Mouse (Mus musculus) erythroblast, adult 5-6 weeks (primary cell): Measurements from ENCODE around the gene Cdyl2. TPM values are rescaled to one million over a fixed set of nuclear protein-coding genes. Genes with fewer than 3 reads are reported as not detected.

Source experiments
- ATAC-seq: replicated peaks from 2 replicates; pipeline ENCODE4 v1.8.0; 2016; ENCODE audit warnings: moderate number of reproducible peaks, mild to moderate bottlenecking, moderate TSS enrichment, inconsistent platforms; ENCODE audit not compliant: poor library complexity, low FRiP score, severe bottlenecking
- total RNA-seq, 2 experiments: library from RNA; stranded (forward) in 1 of 2; stranded (reverse) in 1 of 2; fragments of 150-400 nt in 1 of 2; fragments of 200-764, 138-1000 nt in 1 of 2; gene quantifications; 2 replicates each; pipeline versions ENCODE4 v1.2.3 to v1.2.4; 2015 to 2017; ENCODE audit warnings: low replicate concordance in 2 of 2

The Cdyl2 gene
- total RNA-seq, 2 experiments from 2014 or later: 2.1 to 3.6 TPM

DNA sequence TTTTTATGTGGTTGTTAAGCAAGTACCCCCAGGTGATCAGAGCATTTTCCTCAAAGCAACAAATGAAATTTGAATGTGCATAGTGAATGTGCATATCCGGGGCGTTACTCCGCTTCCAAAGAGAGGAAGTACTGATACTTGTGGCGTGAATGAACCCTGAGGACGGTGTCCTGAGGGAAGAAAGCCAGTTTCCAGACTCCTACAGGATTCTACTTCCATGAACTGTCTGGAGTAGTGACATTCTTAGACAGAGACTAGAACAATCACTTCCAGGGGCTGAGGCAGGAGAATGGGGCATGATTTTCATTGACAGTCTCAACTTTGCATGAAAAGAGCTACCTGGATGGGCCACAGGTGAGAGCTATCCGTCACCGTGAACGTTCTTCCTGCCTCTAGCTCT, 59.3 kb downstream of the Cdyl2 start:
- ATAC-seq: no peak

DNA sequence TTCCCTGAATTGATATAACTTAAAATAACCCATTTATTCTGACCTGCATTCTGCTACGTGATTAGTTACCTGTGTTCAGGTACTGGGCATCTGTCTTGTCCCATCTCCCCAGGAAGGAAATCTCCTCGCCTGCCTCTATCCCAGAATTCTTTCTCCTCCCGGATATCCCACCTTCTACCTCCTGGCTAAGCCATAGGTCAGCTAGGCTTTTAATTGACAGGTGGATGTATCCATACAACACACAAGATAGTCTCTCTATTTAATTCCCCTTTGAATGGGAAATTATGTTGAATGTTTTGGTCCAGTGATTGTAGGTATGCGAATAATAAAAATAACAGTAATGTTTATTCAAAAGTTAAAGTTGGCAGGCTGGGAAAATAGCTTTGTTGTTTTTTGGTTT, 59.7 kb downstream of the Cdyl2 start:
- no peak for ATAC-seq

DNA sequence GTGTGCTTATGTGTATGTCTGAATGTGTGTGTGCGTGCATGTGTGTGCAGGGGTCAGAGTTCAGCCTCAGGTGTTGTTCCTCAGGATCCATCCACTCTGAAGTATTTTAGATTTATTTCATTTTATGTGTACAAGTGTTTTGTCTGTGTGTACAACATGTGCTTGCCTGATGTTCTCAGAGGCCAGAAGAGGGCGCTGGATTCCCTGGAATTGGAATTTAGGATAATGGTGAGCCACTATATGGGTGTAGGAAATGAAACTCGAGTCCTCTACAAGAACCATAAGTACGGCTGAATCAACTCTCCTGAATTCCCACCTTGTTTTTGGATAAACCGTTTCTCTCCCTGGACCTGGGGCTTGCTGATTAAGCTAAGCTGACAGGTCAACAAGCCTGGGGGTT, 61.2 kb downstream of the Cdyl2 start:
- no peak for ATAC-seq

DNA sequence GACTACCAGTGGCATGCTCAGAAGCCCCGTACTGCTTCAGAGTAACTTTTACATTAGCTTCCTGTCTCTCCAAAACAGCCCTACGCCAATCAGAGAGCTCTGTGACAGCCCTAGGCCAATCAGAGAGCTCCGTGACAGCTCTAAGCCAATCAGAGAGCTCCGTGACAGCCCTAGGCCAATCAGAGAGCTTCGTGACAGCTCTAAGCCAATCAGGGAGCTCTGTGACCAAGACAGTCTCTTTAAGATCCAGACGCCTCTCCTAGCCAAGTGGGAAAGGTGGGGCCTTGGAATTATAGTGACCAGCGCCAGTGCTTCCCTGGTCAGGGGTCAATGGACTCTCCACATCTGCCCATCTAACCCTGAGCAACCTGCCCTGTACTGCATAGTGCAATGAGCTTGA, 62.2 kb downstream of the Cdyl2 start:
- no peak for ATAC-seq

DNA sequence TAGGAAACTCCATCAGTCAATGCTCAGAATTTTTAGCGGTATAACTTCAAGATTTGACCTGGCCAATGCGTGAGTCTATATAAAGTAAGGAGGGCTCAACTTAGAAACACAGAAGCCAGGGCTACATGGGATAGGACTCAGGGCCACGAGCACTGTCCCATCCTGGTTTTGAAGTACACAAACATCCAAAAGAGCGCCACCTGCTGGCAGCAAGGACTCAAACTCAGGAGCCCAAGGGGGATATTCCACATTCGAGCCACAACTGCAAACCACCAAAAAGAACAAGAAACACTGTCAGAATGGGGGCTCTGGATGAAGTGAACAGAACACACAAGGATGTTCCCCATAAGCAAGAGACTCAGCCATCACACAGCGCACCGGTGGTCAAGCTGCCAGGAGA, 63.8 kb downstream of the Cdyl2 start:
- no peak for ATAC-seq

DNA sequence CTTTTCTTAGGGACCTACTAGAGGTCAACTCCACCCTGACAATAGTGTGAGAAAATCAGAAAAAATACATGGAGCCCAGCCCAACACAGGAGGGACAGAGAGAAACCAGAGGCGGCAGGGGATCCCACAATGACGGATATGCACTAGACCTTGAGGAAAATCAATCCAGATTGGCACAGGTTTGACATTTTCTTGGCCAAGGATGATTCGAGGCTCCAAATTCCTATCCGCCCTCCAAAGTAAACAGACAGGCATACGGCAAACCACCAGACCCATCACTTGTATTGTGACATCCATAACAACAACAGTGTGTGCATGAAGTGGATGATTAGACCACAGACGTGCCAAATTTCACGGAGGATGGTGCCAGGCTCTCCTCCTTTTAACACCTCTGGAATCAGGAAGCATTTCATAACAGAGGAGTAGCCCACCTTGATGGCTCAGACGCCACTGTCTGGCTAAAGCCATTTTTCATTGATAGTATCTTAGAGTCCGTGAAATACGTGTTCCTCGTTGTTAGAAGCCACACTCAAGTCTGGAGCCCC, 65.9 kb downstream of the Cdyl2 start:
- ATAC-seq: no peak

DNA sequence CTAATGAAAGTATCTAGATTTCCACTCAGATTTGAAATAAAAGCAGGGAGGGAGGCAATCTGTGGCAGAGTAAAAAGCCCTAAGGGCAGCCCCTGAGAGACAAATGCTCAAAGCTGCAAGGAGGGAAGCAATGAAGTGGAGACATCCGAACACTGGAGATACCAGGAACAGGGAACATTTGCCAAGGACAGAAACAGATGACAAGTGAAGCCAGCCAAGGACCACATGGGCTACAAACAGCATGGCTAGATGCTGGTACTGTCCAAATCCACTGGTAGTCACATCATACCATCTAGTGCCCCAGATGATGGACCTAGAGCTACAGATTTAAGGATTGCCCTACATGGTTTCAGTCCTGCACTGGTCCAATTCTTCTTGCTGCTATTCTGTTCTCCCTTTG, 71.3 kb downstream of the Cdyl2 start:
- ATAC-seq: no peak

DNA sequence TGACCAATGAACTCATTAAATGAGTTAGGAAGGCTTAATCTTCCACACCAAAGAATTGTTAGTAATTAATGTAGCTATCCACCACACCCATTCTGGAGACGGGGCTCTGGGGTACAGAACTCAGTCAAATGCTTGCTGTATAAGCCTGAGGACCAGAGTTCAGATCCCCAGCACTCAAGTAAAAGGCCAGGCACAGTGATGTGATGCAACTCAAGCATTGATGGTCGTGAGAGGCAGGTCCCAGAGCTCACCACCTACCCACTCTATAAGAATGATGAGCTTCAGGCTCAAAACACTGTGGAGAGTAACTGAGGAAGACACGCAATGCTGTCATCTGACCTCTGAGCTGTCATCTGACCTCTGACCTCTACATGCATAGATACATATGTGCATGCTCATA, 76.0 kb downstream of the Cdyl2 start:
- ATAC-seq: no peak

DNA sequence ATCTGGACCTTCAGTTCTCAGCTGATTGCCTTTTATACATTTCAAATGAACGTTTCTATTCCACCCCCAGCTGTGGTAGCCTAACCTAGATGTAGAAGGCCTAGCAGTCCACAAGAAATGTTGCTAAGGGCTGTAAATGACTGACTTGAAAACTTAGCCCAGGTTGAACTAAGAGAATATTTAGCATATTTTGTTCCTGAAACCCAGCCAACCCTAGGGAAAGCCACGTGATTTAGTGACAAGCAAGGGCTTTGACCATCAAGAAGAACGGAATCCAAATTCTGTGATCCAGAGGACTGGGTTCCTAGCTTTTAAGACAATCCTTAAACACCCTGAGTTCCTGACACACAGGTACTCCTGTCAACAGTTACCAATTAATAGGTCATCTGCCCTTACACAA, 77.9 kb downstream of the Cdyl2 start:
- no peak for ATAC-seq

DNA sequence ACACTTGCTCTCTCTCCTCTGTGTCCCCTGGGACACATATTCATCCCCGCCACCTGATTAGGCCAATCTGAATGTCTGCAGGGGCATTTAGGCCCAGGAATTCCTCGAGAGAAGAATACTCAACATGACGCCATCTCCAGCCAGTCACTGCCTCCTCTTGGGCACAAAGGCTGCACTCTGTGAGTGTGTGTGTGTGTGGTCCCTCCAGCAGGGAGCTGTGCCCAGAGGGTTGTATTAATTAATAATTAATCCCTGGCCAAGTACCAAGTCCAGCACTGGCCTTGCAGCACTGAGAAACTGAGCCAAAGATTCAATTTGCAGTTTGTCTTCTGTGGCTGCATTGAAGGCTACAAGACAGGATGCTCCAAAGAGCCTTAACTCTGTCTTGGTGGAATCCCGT, 79.8 kb downstream of the Cdyl2 start:
- no peak for ATAC-seq

DNA sequence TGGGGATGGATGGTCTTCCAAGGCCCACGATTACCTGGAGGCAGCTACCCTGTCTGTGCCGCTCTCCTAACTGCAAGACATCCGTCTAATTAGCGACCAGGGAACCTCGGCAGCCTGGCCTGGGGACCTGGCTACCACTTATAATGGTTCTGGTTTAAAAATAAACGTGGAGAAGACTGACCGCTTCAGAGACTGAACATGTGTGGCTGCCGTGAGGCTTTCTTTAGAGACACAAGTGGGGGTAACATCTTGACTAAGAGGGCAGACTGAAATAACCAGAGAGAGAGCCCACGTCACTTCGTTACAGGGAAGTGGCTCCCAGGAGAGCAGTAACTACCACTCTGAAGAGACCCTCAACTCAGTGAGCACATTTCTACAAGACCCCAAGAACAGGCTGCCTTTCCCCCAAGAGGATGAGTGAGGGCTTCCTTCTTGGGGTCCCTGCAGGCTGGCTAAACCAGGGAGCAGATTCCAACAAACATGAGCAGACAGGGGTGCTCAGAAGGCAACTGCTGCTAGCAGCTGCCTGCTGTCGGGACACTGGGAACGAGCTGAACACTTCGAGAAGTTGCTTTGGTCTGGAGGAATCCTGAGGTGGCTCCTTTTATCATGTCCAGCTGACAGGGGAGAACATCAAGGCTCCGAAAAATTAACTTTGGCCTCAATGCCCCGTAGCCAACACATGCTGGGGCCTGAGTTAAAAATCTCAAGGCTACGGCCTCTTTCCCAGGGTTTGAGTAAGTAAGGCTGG, 82.6 kb downstream of the Cdyl2 start:
- no peak for ATAC-seq

DNA sequence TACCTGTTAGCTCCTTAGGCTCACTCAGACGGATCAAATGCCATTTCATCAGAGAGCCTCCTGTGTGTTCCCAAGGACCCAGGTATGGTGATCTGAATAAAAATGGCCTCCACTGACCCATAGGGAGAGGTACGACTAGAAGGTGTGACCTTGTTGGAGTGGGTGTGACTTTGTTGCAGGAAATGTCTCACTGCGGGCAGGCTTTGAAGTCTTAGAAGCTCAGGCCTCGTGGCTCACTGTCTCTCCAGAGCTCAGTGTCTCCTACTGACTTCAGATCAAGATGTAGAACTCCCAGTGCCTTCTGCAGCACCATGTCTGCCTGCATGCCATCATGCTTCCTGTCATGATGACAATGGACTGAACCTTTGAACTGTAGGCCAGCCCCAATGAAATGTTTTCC, 87.4 kb downstream of the Cdyl2 start:
- ATAC-seq: no peak

DNA sequence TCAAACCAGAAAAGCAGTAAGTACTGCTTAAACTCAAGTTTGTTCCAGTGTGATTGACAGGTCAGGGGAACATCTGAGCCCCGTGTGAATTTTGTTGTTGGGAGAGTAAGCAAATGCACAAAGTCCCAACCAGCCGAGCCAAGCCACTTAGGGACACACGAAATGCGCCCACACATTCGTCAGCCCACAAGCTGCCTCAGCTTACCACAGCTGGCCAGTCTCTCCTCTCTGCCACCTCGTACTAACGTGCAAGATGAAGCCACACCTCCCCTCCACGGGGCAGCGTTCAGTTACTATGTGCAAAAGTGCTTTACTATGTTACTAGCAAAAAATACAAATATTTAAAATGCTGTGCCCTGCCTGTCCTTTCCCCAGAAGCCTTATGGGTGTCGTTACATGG, 91.9 kb downstream of the Cdyl2 start:
- no peak for ATAC-seq

DNA sequence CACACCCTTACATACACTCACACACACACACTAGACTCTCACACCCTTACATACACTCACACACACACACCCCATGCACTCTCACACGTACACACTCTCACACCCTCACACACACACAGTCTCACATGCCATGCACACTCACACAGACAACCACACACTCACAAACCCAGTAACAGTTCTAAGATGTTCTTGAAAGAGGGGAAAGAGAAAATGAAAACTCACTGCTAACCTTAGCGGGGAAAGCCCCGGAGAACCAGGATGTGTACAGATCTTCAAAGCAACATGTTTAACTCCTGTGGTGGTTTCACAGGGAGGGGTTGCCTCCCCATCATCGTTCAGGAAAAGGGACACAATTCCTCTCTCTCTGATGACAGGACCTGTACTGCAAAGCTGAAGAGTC, 94.8 kb downstream of the Cdyl2 start:
- no peak for ATAC-seq

DNA sequence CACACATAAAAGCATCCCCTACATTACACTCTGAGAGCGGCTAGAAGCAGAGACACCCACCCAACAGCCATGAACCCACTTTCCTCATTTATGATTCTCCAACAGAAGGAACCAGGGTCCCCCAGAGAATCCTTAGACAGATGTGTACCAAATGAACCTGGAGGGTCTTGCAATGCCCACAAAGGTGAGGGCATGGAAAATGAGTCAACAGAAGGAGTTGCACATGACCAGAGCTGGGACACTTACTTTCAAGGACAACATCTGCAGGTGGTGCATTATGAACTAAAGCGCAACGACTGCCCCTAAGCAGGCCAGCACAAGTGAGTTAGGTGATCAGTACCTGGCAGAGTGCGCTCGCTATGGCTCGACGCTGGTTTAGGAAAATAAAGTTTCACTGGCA, 95.6 kb downstream of the Cdyl2 start:
- ATAC-seq: no peak

DNA sequence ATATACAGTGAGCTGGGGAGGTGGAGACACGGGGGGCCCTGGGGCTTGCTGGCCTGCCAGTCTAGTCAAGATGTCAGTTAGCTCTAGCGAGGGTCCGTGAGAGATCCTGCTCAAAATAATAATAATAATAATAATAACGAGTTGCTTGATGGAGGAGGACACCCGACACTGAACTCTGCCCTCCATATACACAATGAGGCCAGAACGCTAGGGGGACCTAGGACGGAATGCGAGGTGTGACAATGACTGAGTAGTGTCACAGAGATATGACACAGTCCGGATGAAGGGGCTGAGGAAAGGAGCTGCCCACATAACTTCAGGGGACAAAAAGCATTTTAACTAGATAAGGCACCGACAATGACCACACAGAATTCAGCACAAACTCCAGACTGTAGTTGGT, 96.4 kb downstream of the Cdyl2 start:
- ATAC-seq: no peak

DNA sequence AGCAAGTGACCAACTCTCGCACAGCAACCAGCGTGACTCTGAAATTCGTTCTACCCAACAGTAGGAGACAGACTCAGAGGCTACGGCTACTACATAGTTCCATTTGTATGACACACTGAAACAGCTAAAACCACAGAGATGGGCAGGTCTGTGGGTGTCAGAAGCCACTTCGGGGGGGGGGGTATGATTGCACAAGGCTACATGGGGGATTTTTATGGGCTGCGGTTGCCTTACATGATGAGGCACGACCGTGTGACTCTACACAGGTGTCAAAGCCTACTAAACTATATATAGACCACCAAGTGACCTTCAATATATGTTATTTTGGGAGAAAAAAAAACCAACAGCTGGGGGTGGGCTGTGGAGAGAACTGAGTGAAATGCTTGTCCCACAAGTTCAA, 96.8 kb downstream of the Cdyl2 start:
- no peak for ATAC-seq

DNA sequence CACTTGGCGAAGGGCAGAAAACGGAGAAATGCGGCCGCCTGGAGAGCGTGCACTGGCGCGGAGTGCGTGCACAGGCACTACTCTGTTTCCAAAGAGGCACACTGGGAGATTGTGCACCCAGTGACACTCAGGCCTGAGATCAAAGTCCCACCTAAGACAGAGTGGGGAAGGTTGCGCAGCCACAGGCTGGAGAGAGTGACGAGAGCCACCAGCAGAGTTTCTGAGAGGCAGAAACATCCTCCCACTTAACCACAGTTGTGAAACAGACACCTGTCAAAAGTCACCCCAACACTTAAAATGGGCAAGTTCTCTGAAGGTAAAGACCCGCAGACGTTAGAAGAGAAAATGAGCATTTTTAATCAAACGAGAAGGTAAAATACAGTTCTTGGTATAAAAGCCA, 97.5 kb downstream of the Cdyl2 start:
- ATAC-seq: no peak

DNA sequence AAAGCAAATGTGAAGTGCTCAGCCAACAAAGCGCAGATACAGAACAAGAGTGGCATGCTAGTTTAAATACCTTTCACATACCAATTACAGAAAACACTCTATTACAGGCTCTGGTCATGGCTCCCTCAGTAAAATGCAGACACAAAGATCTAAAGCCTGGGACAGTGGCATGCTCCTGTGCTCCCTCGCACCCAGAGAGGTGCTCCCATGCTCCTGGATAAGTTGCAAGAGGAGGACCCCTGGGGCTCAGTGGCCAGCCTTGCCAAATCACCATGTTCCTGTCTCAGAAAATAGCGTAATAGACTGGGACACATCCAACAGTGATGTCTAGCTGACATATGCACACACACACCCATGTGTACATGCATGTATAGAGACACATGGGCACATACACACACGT, 98.4 kb downstream of the Cdyl2 start:
- ATAC-seq: no peak

DNA sequence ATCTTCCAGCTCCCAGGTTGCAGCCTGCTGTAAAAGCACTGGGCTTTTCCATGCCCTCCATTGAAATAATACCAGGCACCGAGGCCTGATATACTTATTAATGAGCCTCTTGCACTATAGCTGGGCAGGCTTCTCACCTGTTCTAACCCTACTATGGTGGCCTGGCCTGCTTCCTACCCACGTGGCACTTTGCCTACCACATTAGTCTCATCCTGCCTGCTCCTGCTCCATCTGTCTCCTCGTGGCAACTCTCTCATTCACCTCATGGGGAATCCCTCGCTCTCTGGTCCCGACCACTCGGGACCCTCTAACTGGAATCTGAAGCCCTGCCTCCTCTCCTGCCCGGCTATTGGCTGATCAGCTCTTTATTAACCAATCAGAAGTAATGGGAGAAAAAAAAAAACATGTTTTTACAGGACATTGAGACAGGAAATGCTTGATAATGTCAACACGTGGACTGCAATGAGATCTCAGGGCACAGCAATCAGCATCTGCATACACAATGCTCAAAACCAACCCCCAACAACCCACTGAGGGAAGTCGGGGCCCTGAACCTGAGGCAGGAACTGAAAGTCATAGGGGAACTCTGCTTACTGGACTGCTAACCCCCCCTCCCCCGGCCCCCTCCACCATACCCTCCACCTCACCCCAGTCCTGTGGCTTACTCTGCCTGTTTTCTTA, 99.2 kb downstream of the Cdyl2 start:
- ATAC-seq: no peak

DNA sequence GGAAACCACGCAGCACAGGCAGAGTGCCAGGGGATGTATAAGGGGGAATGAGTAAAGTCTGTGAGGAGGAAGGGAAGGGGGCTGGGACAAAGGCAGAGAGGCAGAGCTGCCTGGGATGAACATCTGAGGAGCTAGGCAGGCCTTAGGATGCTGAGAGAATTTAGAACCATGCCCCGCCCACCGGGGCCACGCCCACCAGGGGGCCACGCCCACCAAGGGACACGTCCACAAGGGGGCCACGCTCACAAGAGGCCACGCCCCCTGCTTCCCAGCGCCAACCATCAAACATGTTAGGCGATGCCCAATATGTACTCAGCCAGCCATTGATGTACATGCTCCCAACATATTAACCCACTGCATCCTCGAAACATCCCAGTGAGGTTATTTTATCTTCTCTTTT, 102.7 kb downstream of the Cdyl2 start:
- no peak for ATAC-seq

DNA sequence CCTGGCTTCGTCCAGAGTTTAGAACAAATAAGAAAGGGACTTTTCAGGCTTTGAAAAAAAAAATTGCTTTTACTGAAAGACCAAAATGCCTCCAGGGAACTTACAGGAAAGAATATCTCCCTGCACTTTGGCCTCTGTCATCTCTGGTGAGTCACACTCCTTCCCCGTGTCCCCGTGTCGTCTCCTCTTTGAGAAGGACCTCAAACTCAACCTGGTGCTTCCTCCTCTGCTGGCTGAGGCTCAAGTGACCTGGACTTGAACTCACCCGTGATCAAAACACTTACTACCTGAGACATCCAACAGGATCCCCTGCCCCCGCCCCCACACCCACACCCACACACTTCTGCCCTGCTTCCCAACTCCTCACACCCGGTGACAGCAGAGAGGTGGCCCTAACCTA, 103.8 kb downstream of the Cdyl2 start:
- no peak for ATAC-seq
